22 mouse cellular contexts compared by ENCODE assay signal in the genomic region with DNA sequence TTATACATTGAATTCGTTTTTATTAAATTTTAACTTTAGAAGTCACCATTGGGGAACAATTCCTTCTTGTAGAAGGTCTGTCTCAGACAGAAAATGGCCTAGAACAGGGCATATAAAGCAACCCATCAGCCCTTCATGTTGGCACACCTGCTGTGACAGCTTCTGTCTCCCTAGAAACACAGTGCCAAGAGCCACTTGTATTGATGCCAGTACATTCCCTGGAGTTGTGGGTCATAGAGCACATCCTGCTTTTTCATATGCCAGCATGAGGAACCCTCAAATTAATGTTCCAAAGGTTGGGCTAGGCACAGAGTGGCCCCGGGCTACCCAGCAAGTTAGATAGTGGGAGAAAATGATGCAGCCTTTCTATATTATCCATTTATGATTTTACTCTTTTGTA.
DNase-seq lines count a peak whose midpoint lies in the region; ATAC-seq and TF ChIP-seq lines count a peak whose summit lies in the region.
"Had no signal": no experiment of that assay in that cellular context is flagged by ENCODE, and none has a peak within 500 bp of the region (broad histone marks: within the 10 kb centered on the region; RNA-seq: fewer than 3 reads in every experiment).

No protein-coding gene starts in this region.

- H3K9ac ChIP-seq in hindbrain, embryonic 15.5 days = no peak overlapping the region
- H3K9ac ChIP-seq in hindbrain, embryonic 14.5 days = no peak overlapping the region
- H3K9ac ChIP-seq in midbrain, postnatal 0 days (replicated peaks; ENCODE audit: low read length, poor library complexity, severe bottlenecking) = no peak overlapping the region
- H3K9ac ChIP-seq in midbrain, embryonic 13.5 days (replicated peaks) = no peak overlapping the region
- H3K9ac ChIP-seq: embryonic facial prominence, embryonic 15.5 days; limb, embryonic 12.5 days; liver, embryonic 12.5 days; neural tube, embryonic 12.5 days; stomach, embryonic 15.5 days had no signal

- no peak overlapping the region for H3K4me3 ChIP-seq in hindbrain, embryonic 15.5 days
- H3K4me3 ChIP-seq in hindbrain, embryonic 14.5 days (replicated peaks; ENCODE audit: low read length) = no peak overlapping the region
- H3K4me3 ChIP-seq in midbrain, postnatal 0 days (ENCODE audit: low read depth, low read length) = no peak overlapping the region
- no peak overlapping the region for H3K4me3 ChIP-seq in midbrain, embryonic 13.5 days (replicated peaks)
- H3K4me3 ChIP-seq: embryonic facial prominence, embryonic 15.5 days; limb, embryonic 12.5 days; liver, embryonic 12.5 days; megakaryocyte, embryonic 14.5 days; neural tube, embryonic 12.5 days; stomach, embryonic 15.5 days had no signal

- no peaks in the 10 kb centered on the region for H3K36me3 ChIP-seq in hindbrain, embryonic 15.5 days
- no peaks in the 10 kb centered on the region for H3K36me3 ChIP-seq in hindbrain, embryonic 14.5 days (replicated peaks; ENCODE audit: control insufficient read depth, insufficient read depth)
- H3K36me3 ChIP-seq in midbrain, postnatal 0 days (ENCODE audit: insufficient read depth, low read length) = no peaks in the 10 kb centered on the region
- H3K36me3 ChIP-seq in midbrain, embryonic 13.5 days = no peaks in the 10 kb centered on the region
- H3K36me3 ChIP-seq: embryonic facial prominence, embryonic 15.5 days; G1E; limb, embryonic 12.5 days; liver, embryonic 12.5 days; neural tube, embryonic 12.5 days; stomach, embryonic 15.5 days had no signal

- TF ChIP-seq CTCF in midbrain, postnatal 0 days (IDR thresholded peaks at IDR 0.05) = no peak

- H3K27me3 ChIP-seq in hindbrain, embryonic 15.5 days = no peaks in the 10 kb centered on the region
- no peaks in the 10 kb centered on the region for H3K27me3 ChIP-seq in hindbrain, embryonic 14.5 days (ENCODE audit: control insufficient read depth, insufficient read depth, low read length)
- no peaks in the 10 kb centered on the region for H3K27me3 ChIP-seq in midbrain, postnatal 0 days (ENCODE audit: insufficient read depth, low read length)
- H3K27me3 ChIP-seq in midbrain, embryonic 13.5 days = no peaks in the 10 kb centered on the region
- H3K27me3 ChIP-seq: embryonic facial prominence, embryonic 15.5 days; limb, embryonic 12.5 days; liver, embryonic 12.5 days; megakaryocyte, embryonic 14.5 days; neural tube, embryonic 12.5 days; stomach, embryonic 15.5 days had no signal

- no peak for DNase-seq in hindbrain, embryonic 14.5 days (ENCODE audit: low spot score)
- DNase-seq in midbrain, postnatal 0 days (ENCODE audit: low spot score) = peak; percentile 79
- DNase-seq in cerebellum, adult 8-10 months = peak; percentile 91
- peak; percentile 19 to 71 for DNase-seq in cerebellum, postnatal 4 days (ENCODE audit: low spot score in 2 of 2)
- no peak for DNase-seq in layer of hippocampus, adult 8-10 months (ENCODE audit: low spot score in 2 of 2)
- DNase-seq in heart, postnatal 25 days (ENCODE audit: low spot score) = no peak
- DNase-seq: adrenal gland, postnatal 36 days; embryo, embryonic 11 days; heart, postnatal 10 days; kidney, adult 11 months; lung, adult 2 months; thymus, adult 2 months had no signal

- no peak overlapping the region for H3K4me2 ChIP-seq in hindbrain, embryonic 15.5 days
- no peak overlapping the region for H3K4me2 ChIP-seq in hindbrain, embryonic 14.5 days (replicated peaks)
- H3K4me2 ChIP-seq in midbrain, postnatal 0 days (ENCODE audit: low read depth, low read length, poor library complexity, severe bottlenecking) = no peak overlapping the region
- H3K4me2 ChIP-seq in midbrain, embryonic 13.5 days (replicated peaks) = no peak overlapping the region
- H3K4me2 ChIP-seq: embryonic facial prominence, embryonic 15.5 days; heart, embryonic 11.5 days; limb, embryonic 12.5 days; liver, embryonic 12.5 days; neural tube, embryonic 12.5 days; stomach, embryonic 15.5 days had no signal

- no peaks in the 10 kb centered on the region for H3K4me1 ChIP-seq in hindbrain, embryonic 15.5 days (replicated peaks)
- no peaks in the 10 kb centered on the region for H3K4me1 ChIP-seq in hindbrain, embryonic 14.5 days (replicated peaks; ENCODE audit: control insufficient read depth, insufficient read depth, low read length)
- no peaks in the 10 kb centered on the region for H3K4me1 ChIP-seq in midbrain, postnatal 0 days (ENCODE audit: insufficient read depth, low read length)
- H3K4me1 ChIP-seq in midbrain, embryonic 13.5 days (replicated peaks) = no peaks in the 10 kb centered on the region
- H3K4me1 ChIP-seq: embryonic facial prominence, embryonic 15.5 days; limb, embryonic 12.5 days; liver, embryonic 12.5 days; megakaryocyte, embryonic 14.5 days; neural tube, embryonic 12.5 days; stomach, embryonic 15.5 days had no signal

- no peaks in the 10 kb centered on the region for H3K9me3 ChIP-seq in hindbrain, embryonic 15.5 days
- H3K9me3 ChIP-seq in hindbrain, embryonic 14.5 days (ENCODE audit: control insufficient read depth, low read length) = no peaks in the 10 kb centered on the region
- no peaks in the 10 kb centered on the region for H3K9me3 ChIP-seq in midbrain, postnatal 0 days (ENCODE audit: low read length)
- H3K9me3 ChIP-seq in midbrain, embryonic 13.5 days = no peaks in the 10 kb centered on the region
- H3K9me3 ChIP-seq: embryonic facial prominence, embryonic 15.5 days; G1E; limb, embryonic 12.5 days; liver, embryonic 12.5 days; megakaryocyte, embryonic 14.5 days; neural tube, embryonic 12.5 days; stomach, embryonic 15.5 days had no signal

- intact Hi-C loops in heart, postnatal 25 days (cut with DNase I) = no loop called here

- peak; percentile 66; the same call in 1 of the 2 replicates for ATAC-seq in hindbrain, embryonic 15.5 days (ENCODE audit: low FRiP score, low read depth)
- no peak for ATAC-seq in hindbrain, embryonic 14.5 days (ENCODE audit: low FRiP score)
- peak; percentile 31; the same call in 1 of the 2 replicates for ATAC-seq in midbrain, postnatal 0 days (ENCODE audit: low FRiP score)
- no peak for ATAC-seq in midbrain, embryonic 13.5 days
- ATAC-seq: liver, embryonic 12.5 days had no signal

- 48% methylated on average over 2 of the region's 2 CpGs for WGBS in hindbrain, embryonic 15.5 days
- WGBS in hindbrain, embryonic 14.5 days = 52% methylated on average over 2 of the region's 2 CpGs
- WGBS in midbrain, postnatal 0 days = 57% methylated on average over 2 of the region's 2 CpGs
- WGBS in midbrain, embryonic 13.5 days = 69% methylated on average over 2 of the region's 2 CpGs

- H3K27ac ChIP-seq in hindbrain, embryonic 15.5 days (replicated peaks) = no peak overlapping the region
- H3K27ac ChIP-seq in hindbrain, embryonic 14.5 days = no peak overlapping the region
- H3K27ac ChIP-seq in midbrain, postnatal 0 days (ENCODE audit: low read depth, low read length) = no peak overlapping the region
- H3K27ac ChIP-seq in midbrain, embryonic 13.5 days = no peak overlapping the region
- H3K27ac ChIP-seq: embryonic facial prominence, embryonic 15.5 days; limb, embryonic 12.5 days; liver, embryonic 12.5 days; neural tube, embryonic 12.5 days; stomach, embryonic 15.5 days had no signal

Comparison
In these comparisons a context has a peak if more than half of its experiments do, and no peak if none do; other contexts are left out.
1. ATAC-seq: peak in hindbrain, embryonic 15.5 days (single experiment) and midbrain, postnatal 0 days (single experiment); none in hindbrain, embryonic 14.5 days (single experiment) and midbrain, embryonic 13.5 days (single experiment).
2. DNase-seq: peak in midbrain, postnatal 0 days (single experiment), cerebellum, adult 8-10 months (single experiment) and cerebellum, postnatal 4 days (2 of 2); none in hindbrain, embryonic 14.5 days (single experiment), layer of hippocampus, adult 8-10 months (0 of 2) and heart, postnatal 25 days (single experiment).